Mouse (Mus musculus) E14TG2a.4 (cell line): ENCODE data around the gene Cpne5.

ENCODE experiments used
- CTCF ChIP-seq: conservative IDR thresholded peaks from 2 replicates; pipeline ENCODE4 v1.5.1; 2014; ENCODE audit warnings: low read length
- NANOG ChIP-seq: IDR thresholded peaks from 2 replicates; pipeline ENCODE4 v1.6.1; 2014; ENCODE audit warnings: borderline replicate concordance, low read length, mixed read lengths
- POU5F1 ChIP-seq: IDR thresholded peaks from 2 replicates; pipeline ENCODE4 v1.6.1; 2014; ENCODE audit warnings: low read length, borderline replicate concordance

DNA sequence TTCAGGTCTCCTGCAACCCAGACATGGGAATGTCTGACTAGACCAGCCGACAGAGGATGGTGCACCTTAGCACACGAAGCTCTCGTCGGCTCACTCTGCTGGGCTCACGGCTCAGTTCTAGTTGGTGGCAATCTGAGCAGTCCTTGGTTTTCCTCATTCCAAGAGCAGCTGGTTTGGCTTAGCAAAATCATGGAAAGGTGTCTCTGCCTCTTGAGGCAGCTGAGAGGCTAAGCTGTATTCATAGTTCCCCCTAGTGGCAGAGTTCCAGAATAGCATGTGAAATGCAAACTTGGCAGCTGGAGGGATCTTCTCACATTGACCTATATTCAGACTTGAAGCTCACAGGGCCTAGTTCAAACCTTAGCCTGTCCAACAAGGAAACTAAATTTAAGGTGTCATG is 8.6 kb upstream of the Cpne5 start:
- TF ChIP-seq CTCF (peak; percentile 78), NANOG (no peak), POU5F1 (no peak)
